Comparison of ENCODE assay signal across 8 mouse cellular contexts in the genomic region with DNA sequence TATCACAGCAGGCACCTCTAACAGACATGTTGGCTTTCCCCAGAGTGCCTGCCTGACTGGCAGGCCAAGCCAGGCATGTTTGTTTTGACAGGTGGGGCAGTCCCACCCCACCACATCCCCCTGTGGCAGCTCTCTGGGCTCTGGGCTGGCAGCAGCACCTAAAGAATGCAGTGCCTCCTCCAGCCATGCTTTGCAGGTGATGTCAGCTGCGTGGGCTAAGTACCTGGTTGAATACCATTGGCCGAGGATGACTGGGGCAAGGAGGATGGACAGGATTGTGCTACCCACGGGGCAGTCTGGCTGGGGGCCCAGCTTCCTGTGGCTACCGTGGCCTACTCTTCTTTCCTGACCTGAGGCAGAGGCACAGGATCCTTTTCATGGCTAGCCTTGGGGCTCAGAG.
A peak's percentile ranks its signal among the peaks of the same experiment; 100 is the strongest.
DNase-seq lines count a peak whose midpoint lies in the region; ATAC-seq and TF ChIP-seq lines count a peak whose summit lies in the region.
"Had no signal": no experiment of that assay in that cellular context is flagged by ENCODE, and none has a peak within 500 bp of the region (broad histone marks: within the 10 kb centered on the region; RNA-seq: fewer than 3 reads in every experiment).

No protein-coding gene starts in this region.

- H3K27me3 ChIP-seq in stomach, postnatal 0 days (ENCODE audit: control insufficient read depth, insufficient read depth, low read length): no peaks in the 10 kb centered on the region

- no peak overlapping the region for H3K9ac ChIP-seq in stomach, postnatal 0 days (ENCODE audit: low read length)
- H3K9ac ChIP-seq: liver, postnatal 0 days had no signal

- no peak overlapping the region for H3K4me2 ChIP-seq in stomach, postnatal 0 days (replicated peaks; ENCODE audit: low read depth)

- peak; percentile 41; the same call in 1 of the 2 replicates for ATAC-seq in stomach, postnatal 0 days (ENCODE audit: low FRiP score, low TSS enrichment)

- H3K9me3 ChIP-seq in stomach, postnatal 0 days (ENCODE audit: control insufficient read depth, low read length): no peaks in the 10 kb centered on the region

- H3K4me1 ChIP-seq in stomach, postnatal 0 days (replicated peaks; ENCODE audit: control insufficient read depth, insufficient read depth): peaks cover 2% of the 10 kb centered on the region; the same call in 1 of the 2 replicates

- TF ChIP-seq EP300 in stomach, postnatal 0 days (optimal IDR thresholded peaks at IDR 0.05): no peak

- TF ChIP-seq CTCF in stomach, postnatal 0 days (IDR thresholded peaks at IDR 0.05; ENCODE audit: low read depth): no peak

- no peaks in the 10 kb centered on the region for H3K36me3 ChIP-seq in stomach, postnatal 0 days (ENCODE audit: control insufficient read depth, insufficient read depth, low read length)

- WGBS in stomach, postnatal 0 days: 38% methylated on average over 4 of the region's 4 CpGs

- H3K4me3 ChIP-seq in stomach, postnatal 0 days (ENCODE audit: low read depth, low read length): no peak overlapping the region

- no peak overlapping the region for H3K27ac ChIP-seq in stomach, postnatal 0 days (replicated peaks)

- DNase-seq in thymus, postnatal 0 days (ENCODE audit: low spot score): peak; percentile 7
- no peak for DNase-seq in thymus, postnatal 14 days
- peak; percentile 41 for DNase-seq in cerebellum, adult 8-10 months
- DNase-seq in lung, adult 18-20 months: peak; percentile 74 to 76
- DNase-seq in stomach, postnatal 0 days (ENCODE audit: low spot score): no peak
- DNase-seq in right cerebral cortex, postnatal 14 days: no peak
- no peak for DNase-seq in right cerebral cortex, postnatal 25 days

Comparison
In these comparisons a context has a peak if more than half of its experiments do, and no peak if none do; other contexts are left out.
1. DNase-seq: peak in thymus, postnatal 0 days (single experiment), cerebellum, adult 8-10 months (single experiment) and lung, adult 18-20 months (2 of 2); none in thymus, postnatal 14 days (single experiment), stomach, postnatal 0 days (single experiment), right cerebral cortex, postnatal 14 days (single experiment) and right cerebral cortex, postnatal 25 days (single experiment).